Mouse (Mus musculus): ENCODE results near the gene Gm2174. TPM values are rescaled to one million over a fixed set of nuclear protein-coding genes. Genes with fewer than 3 reads are reported as not detected.

Gm2174 gene
- total RNA-seq, 2 experiments from 2014 or later: not detected

- no peak for DNase-seq (ENCODE audit: low spot score in 2 of 2)
Observed at GRCm38 (mm10) chrX:56497241-56497640, 49.5 kb downstream of the Gm2174 start.

Other genes starting within 250 kb of the Gm2174 start
- gene Gm773, start 235.1 kb upstream of the Gm2174 start, total RNA-seq (2021): not detected
- gene Zfp449, start 101.6 kb upstream of the Gm2174 start, total RNA-seq (2021): 1 to 10 TPM; 4.5 to 5.2 TPM
- gene Smim10l2a, start 73.4 kb upstream of the Gm2174 start, total RNA-seq (2021): 10 to 100 TPM; 38.6 to 43.1 TPM
- 10 to 100 TPM; 26.6 to 31.3 TPM for gene Ints6l, start 6.9 kb downstream of the Gm2174 start, total RNA-seq (2021)
- not detected for gene Gm10477, start 76.8 kb downstream of the Gm2174 start, total RNA-seq (2021)
- gene Gm648, start 101.6 kb downstream of the Gm2174 start, total RNA-seq (2021): not detected
- gene Mmgt1, start 150.1 kb downstream of the Gm2174 start, total RNA-seq (2021): 10 to 100 TPM; 35.0 to 37.1 TPM
- gene Slc9a6, start 161.8 kb downstream of the Gm2174 start, total RNA-seq (2021): 10 to 100 TPM; 99.6 to 99.7 TPM